Mouse (Mus musculus) testis, adult 2 months (tissue): ENCODE data around the gene Gnao1.

ENCODE experiments used
- CTCF ChIP-seq: fragments of 200-500 bp; IDR thresholded peaks from 2 replicates; pipeline ENCODE4 v1.5.1; 2012; ENCODE audit warnings: low read depth, mild to moderate bottlenecking, inconsistent platforms, low read length, moderate library complexity; ENCODE audit not compliant: control insufficient read depth, insufficient read depth, insufficient replicate concordance
- POLR2A ChIP-seq: fragments of 200-500 bp; IDR thresholded peaks from 2 replicates; pipeline ENCODE4 v1.6.1; 2012; ENCODE audit warnings: low read depth, mild to moderate bottlenecking, inconsistent platforms, low read length, moderate library complexity; ENCODE audit not compliant: control insufficient read depth

GRCm38 (mm10) chr8:93886181-93886580, 76.4 kb downstream of the Gnao1 start:
- no peak for TF ChIP-seq CTCF
- TF ChIP-seq POLR2A = no peak
